Mouse (Mus musculus): ENCODE data around the gene Vgll4.

DNA sequence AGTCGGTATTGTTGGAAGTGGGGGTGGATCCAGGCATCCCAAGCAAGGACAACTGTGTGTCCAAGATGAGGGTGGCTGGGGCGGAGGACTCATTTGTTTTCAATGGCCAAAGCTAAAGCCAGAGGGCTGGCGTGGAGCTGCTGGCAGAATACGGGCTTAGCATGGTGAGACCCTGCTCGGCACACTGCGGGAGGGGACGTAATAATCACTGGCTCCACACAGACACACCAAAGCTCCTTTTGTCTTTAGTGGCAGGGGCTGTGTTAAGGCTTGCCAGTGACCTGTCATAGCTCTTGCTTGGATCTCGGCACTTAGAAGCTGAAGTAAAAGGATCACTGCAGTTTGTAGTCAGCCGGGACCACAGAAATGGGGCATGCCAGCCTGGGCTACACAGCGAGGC, 69.6 kb downstream of the Vgll4 start:
- no peak for TF ChIP-seq CTCF (IDR thresholded peaks at IDR 0.05)
- TF ChIP-seq POLR2A (IDR thresholded peaks at IDR 0.05; ENCODE audit: insufficient read depth, low read depth, low read length), result no peak

All from heart, adult 2 months (tissue).